In the genomic region with DNA sequence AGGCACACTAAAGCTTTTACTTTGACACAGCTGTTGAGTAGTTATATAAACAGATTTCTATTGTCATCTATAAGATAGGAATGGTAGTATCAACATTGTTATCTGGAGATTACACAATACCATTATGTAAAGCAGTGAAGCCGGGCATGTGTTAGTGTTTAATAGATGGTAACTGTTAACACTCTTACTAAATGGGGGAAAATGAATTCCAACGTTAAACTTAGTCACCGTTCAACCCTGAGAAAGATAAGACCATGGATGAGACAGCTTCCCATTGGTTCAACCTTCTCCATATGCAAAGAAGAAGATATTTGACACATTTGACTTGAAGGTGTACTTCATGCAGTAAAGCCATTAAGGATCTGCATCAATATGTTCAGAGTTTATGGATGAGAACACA, we compare ENCODE assay signal across 29 mouse cellular contexts.
"Had no signal": no experiment of that assay in that cellular context is flagged by ENCODE, and none has a peak within 500 bp of the region (broad histone marks: within the 10 kb centered on the region; RNA-seq: fewer than 3 reads in every experiment).

No protein-coding gene starts in this region.

- ATAC-seq: liver, embryonic 12.5 days; liver, postnatal 0 days; lung, postnatal 0 days; midbrain, embryonic 13.5 days; midbrain, embryonic 15.5 days; midbrain, embryonic 16.5 days had no signal

- H3K4me3 ChIP-seq: limb, embryonic 10.5 days; limb, embryonic 12.5 days; limb, embryonic 13.5 days; limb, embryonic 15.5 days; liver, embryonic 12.5 days; liver, embryonic 13.5 days; liver, embryonic 15.5 days; lung, embryonic 15.5 days; megakaryocyte, embryonic 14.5 days; midbrain, embryonic 10.5 days; midbrain, embryonic 12.5 days; midbrain, embryonic 13.5 days; midbrain, embryonic 15.5 days; myocyte had no signal

- H3K9me3 ChIP-seq: limb, embryonic 10.5 days; limb, embryonic 12.5 days; limb, embryonic 13.5 days; limb, embryonic 15.5 days; liver, embryonic 12.5 days; liver, embryonic 13.5 days; liver, embryonic 15.5 days; lung, embryonic 15.5 days; megakaryocyte, embryonic 14.5 days; midbrain, embryonic 10.5 days; midbrain, embryonic 12.5 days; midbrain, embryonic 13.5 days; midbrain, embryonic 15.5 days had no signal

- H3K9ac ChIP-seq: limb, embryonic 12.5 days; limb, embryonic 13.5 days; limb, embryonic 15.5 days; liver, embryonic 12.5 days; liver, embryonic 13.5 days; liver, embryonic 14.5 days; liver, embryonic 15.5 days; liver, postnatal 0 days; lung, embryonic 14.5 days; lung, embryonic 15.5 days; midbrain, embryonic 12.5 days; midbrain, embryonic 13.5 days; midbrain, embryonic 15.5 days had no signal

- DNase-seq: left cerebral cortex, postnatal 4 days; liver; liver, embryonic 13.5 days; liver, postnatal 0 days; lung, adult 18-20 months; lung, adult 2 months; lung, embryonic 14.5 days; lung, postnatal 10 days; lung, postnatal 14 days; lung, postnatal 36 days; lung, postnatal 4 days; midbrain, embryonic 14.5 days had no signal

- H3K27me3 ChIP-seq: liver, embryonic 13.5 days had no signal

- H3K36me3 ChIP-seq: limb, embryonic 15.5 days; midbrain, embryonic 15.5 days had no signal

- H3K27ac ChIP-seq: limb, embryonic 10.5 days; limb, embryonic 12.5 days; limb, embryonic 13.5 days; limb, embryonic 15.5 days; liver, embryonic 12.5 days; liver, embryonic 13.5 days; liver, embryonic 14.5 days; liver, embryonic 15.5 days; lung, embryonic 15.5 days; macrophage; midbrain, embryonic 10.5 days; midbrain, embryonic 12.5 days; midbrain, embryonic 13.5 days; midbrain, embryonic 15.5 days had no signal
